Mouse (Mus musculus): ENCODE results near the gene Ssbp4.

GRCm38 (mm10) chr8:70602139-70602811 lies 6.4 kb downstream of the Ssbp4 start:
- TF ChIP-seq CTCF (IDR thresholded peaks at IDR 0.05; ENCODE audit: low read depth) (no peak), EP300 (IDR thresholded peaks at IDR 0.05; ENCODE audit: low read depth) (no peak)
